Mouse (Mus musculus): ENCODE results near the gene Tsacc.
"Not testable (repeated sequence)": the region's sequence is repeated elsewhere in the genome, so short reads cannot be mapped to it uniquely, and the experiment has no call there.

Gene Tsacc

GRCm38 (mm10) chr3:88296561-88297318 lies at the start of gene Tsacc, which contains the start of gene Cct3:
TSS of gene Tsacc (minus strand) at chr3:88296999.
TSS of gene Cct3 (plus strand) at chr3:88297116.
- peak; percentile 97 for DNase-seq (ENCODE audit: extremely low spot score)

DNA sequence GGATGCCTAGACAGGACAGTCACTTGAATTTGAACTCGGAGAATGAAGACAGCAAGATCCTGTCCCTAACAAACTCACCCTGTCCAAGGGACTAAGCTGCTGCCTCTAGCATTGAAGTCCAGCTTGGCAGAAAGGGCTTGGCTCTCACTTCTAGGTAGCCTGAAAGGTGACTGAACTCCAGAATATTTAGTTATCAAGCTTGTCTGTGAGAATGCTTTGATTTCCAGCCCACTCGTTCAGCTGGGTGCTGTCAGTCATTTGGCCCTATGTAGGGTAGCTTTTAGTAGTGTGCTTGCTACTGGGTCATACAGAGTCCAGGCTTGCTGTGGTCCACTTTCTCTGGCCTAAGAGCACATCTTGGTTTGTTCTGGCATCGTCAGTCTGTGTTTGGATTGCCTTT lies 42.2 kb upstream of the Tsacc start:
- DNase-seq (ENCODE audit: extremely low spot score), result no peak

- no peak for DNase-seq (ENCODE audit: extremely low spot score)
Measured at GRCm38 (mm10) chr3:88338316-88338715, 41.5 kb upstream of the Tsacc start.

DNA sequence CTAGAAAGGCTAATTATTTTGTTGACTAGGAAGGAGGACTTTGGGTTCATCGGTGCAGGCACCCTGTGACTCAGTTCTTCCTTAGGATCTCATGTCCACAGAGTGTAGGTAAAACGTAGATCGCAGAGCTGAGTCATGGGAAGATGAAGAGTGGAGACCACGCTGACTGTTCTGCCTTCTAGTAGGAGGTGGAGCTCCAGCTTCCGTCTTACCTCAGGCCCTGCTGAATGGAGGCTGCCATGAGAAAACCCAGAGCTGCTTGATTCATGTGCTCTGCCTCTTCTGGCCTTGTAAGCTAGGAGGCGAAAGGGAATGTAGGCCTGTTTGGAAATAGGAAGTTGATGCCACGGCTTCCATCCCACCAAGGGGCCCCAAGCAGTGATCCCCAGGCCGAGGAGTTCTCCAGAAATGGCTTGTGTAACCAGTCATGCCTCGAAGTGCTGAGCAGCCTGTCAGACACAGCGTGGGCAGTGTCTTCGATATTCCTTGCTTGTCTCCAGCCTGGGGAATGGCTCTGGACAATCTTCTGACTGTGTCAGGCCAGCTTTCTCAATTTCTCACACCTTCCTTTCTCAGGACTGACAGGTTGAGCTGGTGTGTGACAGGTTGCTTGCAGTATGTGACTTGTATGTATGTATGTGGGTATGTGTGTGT lies 40.7 kb upstream of the Tsacc start:
- no peak for DNase-seq (ENCODE audit: extremely low spot score)

DNA sequence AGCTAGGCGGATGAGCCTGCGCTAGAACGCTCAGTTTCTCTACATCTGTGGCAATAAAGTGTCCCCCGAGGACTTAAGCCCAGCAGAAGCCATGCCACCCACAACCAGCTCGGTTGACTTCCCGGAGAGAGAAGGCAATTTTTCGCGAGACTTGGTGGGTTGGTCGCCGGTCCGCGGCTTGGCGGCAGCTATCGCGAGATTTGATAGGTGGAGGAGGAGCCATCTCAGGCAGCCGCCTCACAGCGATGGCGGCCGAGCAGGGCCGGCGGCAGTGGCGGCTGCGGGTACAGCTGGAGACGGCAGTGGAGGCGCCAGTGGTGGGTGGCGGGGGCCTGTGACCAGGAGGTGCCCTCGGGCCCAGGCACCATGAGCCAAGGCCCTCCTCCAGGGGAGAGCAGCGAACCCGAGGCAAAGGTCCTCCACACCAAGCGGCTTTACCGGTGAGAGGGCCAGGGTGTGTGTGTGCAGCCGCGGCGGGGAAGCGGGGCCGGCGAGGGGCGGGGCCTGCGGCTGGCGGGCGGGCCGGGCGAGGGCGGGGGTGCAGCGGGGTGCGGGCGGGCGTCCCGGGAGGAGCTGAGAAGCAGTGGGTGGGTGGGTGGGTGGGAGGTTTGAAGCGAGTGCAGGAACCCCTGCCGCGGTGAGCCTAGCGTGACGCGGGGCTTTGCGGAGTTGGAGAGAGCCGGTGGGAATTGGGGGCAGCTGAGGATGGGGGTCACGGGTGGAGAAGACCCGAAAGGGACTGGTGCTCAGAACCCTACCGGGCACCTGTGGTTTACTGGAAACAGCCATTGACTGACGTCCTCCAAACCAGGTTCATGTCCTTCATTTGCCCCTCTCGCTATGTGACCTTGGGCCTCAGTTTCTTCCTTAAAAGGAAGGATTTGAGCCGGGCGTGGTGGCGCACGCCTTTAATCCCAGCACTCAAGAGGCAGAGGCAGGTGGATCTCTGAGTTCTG lies 39.5 kb upstream of the Tsacc start, which contains the start of the genes Tmem79 and Smg5:
Gene Tmem79 (minus strand): TSS at position 91 of the 956 bp plus-strand sequence.
Gene Smg5 (plus strand): TSS at position 203 of the 956 bp plus-strand sequence.
- peak; percentile 97 for DNase-seq (ENCODE audit: extremely low spot score)

- DNase-seq (ENCODE audit: extremely low spot score), result peak; percentile 45
Measured at GRCm38 (mm10) chr3:88335436-88336053, 38.7 kb upstream of the Tsacc start.

GRCm38 (mm10) chr3:88334902-88335435 lies 38.2 kb upstream of the Tsacc start:
- no peak for DNase-seq (ENCODE audit: extremely low spot score)

DNA sequence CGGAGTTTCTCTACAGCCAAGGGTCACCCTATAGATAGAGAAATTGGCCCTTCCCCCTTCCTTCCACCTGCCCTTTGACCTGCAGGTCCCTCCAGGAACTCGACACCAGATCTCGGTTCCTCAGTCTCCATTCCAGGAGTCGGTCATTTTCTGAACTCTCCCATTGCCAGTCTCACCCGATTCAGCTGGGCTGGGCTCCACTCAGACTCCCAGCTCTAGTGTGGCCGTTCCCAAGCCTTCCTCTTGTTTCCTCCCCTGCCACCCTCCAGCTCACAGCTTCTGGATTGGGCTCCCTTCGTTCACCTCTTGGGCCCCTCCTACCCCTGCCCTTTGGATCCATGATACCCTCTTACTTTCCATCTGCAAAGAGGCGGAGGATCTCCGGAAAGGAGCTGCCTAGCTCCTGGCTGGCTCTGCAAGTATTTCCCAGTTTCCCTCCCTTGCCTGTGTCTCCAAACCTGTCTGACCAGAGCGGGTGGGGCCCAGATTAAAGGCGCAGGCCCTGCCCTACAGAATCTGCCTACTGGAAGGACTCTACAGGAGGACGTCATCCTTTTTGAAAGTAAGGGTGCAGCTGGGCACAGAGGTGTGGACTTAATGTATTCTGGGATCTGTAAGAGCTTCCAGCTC lies 37.3 kb upstream of the Tsacc start:
- no peak for DNase-seq (ENCODE audit: extremely low spot score)

- peak; percentile 38 for DNase-seq (ENCODE audit: extremely low spot score)
Measured at GRCm38 (mm10) chr3:88331282-88331681, 34.5 kb upstream of the Tsacc start.

DNA sequence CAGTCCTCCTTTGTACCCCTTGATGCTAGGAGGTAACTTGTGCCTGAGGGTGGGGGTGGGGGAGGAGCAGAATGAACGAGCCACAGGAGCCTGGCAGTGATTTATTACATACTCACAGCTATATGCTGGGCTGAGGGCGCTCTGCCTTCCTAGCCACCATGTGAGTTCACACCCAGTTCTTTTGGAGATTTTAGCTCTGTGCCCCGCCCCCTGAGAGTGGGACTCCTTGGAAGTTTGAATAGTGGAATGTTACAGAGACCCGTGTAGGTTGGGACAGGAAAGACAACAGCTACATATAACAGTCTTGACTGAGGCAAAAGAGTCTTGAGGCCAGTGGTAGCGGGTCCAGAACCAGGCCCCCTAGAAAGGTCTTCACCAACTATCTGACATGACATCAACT lies 32.2 kb upstream of the Tsacc start:
- DNase-seq (ENCODE audit: extremely low spot score), result no peak

GRCm38 (mm10) chr3:88324951-88325405 lies 28.2 kb upstream of the Tsacc start, which contains the start of gene Glmp:
TSS of gene Glmp (plus strand) at chr3:88325023.
- peak; percentile 48 for DNase-seq (ENCODE audit: extremely low spot score)

- no peak for DNase-seq (ENCODE audit: extremely low spot score)
Measured at GRCm38 (mm10) chr3:88299172-88299571, 2.4 kb upstream of the Tsacc start.

- no peak for DNase-seq (ENCODE audit: extremely low spot score)
Measured at GRCm38 (mm10) chr3:88297321-88297851, 587 bp upstream of the Tsacc start.

- no peak for DNase-seq (ENCODE audit: extremely low spot score)
Measured at GRCm38 (mm10) chr3:88296110-88296560, 664 bp downstream of the Tsacc start.

DNA sequence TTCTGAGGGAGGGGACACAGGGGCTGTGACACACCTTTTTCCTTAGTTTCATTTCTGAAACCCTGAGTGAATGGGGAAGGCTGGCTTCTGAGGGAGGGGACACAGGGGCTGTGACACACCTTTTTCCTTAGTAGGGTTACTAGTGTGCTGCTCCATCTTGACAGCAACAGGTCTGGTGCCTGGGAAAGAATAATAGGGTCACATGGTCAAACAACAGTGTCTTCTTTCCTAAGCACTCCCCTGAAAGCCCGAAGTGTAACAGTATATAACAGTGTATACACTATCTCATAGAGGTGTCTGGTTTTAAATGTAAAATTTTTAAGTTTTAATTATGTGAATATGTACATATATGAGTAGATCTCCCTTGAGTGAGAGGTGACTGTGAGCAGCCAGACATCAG lies 1.5 kb downstream of the Tsacc start:
- not testable (repeated sequence) for DNase-seq (ENCODE audit: extremely low spot score)

- no peak for DNase-seq (ENCODE audit: extremely low spot score)
Measured at GRCm38 (mm10) chr3:88291970-88292369, 4.8 kb downstream of the Tsacc start.

DNA sequence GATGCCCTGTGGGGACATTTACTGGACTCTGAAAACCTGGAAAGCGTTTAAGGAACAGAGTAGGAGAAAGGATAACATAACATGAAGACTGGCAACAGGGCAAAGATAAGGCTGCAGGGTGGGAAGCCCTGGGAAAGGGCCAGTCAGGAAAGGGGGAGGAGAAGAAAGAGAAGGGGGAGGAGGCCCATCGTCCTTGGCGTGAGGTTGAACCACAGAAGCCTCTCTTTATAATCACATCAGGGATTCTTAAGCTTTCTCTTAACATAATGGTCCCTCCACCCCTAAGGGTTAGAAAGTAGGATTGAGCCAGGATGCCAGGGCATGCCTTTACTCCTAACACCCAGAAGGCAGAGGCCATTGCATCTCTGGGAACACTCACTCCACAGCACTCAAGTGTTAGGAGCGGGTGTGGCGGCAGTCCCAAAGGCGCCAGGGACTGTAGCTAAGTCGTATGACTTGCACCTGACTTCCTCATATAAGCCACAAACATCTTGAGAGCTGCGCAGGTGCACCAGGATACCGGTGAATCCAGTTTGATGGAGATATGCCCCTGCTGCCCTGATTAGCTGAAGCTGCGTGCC lies 8.6 kb downstream of the Tsacc start:
- DNase-seq (ENCODE audit: extremely low spot score), result not testable (repeated sequence)

- no peak for DNase-seq (ENCODE audit: extremely low spot score)
Measured at GRCm38 (mm10) chr3:88287110-88287509, 9.7 kb downstream of the Tsacc start, which contains the start of gene Gm38392. TSS of gene Gm38392 (minus strand) at chr3:88287210.

GRCm38 (mm10) chr3:88285565-88285895 lies 11.3 kb downstream of the Tsacc start:
- DNase-seq (ENCODE audit: extremely low spot score), result not testable (repeated sequence)

Measured in embryo, embryonic 9.5 days (tissue).